In genomic region chr5:85706084-85706483, GRCm38 (mm10) we compare ENCODE assay signal across 24 mouse cellular contexts.
DNase-seq lines count a peak whose midpoint lies in the region; ATAC-seq and TF ChIP-seq lines count a peak whose summit lies in the region.
"Had no signal": no experiment of that assay in that cellular context is flagged by ENCODE, and none has a peak within 500 bp of the region (broad histone marks: within the 10 kb centered on the region; RNA-seq: fewer than 3 reads in every experiment).

No protein-coding gene starts in this region.

- 0 out of 2 replicates have a peak overlapping the region, but pooled peaks have one; percentile 39 for H3K27ac ChIP-seq in forebrain, embryonic 11.5 days (ENCODE audit: low read depth, low read length)
- no peak overlapping the region for H3K27ac ChIP-seq in forebrain, postnatal 0 days (ENCODE audit: low read depth, low read length)
- no peak overlapping the region for H3K27ac ChIP-seq in left cerebral cortex, adult 2 months
- no peak overlapping the region for H3K27ac ChIP-seq in kidney, adult 2 months (ENCODE audit: insufficient read depth, low read depth, low read length)
- H3K27ac ChIP-seq: heart, embryonic 13.5 days; kidney, postnatal 0 days; limb, embryonic 13.5 days; liver, embryonic 14.5 days; neural tube, embryonic 15.5 days had no signal

- no peak overlapping the region for H3K4me3 ChIP-seq in forebrain, embryonic 11.5 days (ENCODE audit: low read depth, low read length)
- no peak overlapping the region for H3K4me3 ChIP-seq in forebrain, postnatal 0 days (ENCODE audit: low read depth, low read length)
- no peak overlapping the region for H3K4me3 ChIP-seq in left cerebral cortex, adult 2 months
- H3K4me3 ChIP-seq in kidney, adult 2 months (ENCODE audit: insufficient read depth, low read depth, low read length) = no peak overlapping the region
- H3K4me3 ChIP-seq: heart, embryonic 13.5 days; limb, embryonic 13.5 days; megakaryocyte, embryonic 14.5 days; myocyte; neural tube, embryonic 15.5 days had no signal

- H3K4me1 ChIP-seq in forebrain, embryonic 11.5 days (replicated peaks; ENCODE audit: control insufficient read depth, insufficient read depth, low read length) = no peaks in the 10 kb centered on the region
- no peaks in the 10 kb centered on the region for H3K4me1 ChIP-seq in forebrain, postnatal 0 days (ENCODE audit: insufficient read depth)
- no peaks in the 10 kb centered on the region for H3K4me1 ChIP-seq in kidney, adult 2 months (ENCODE audit: control insufficient read depth, insufficient read depth, low read length)
- H3K4me1 ChIP-seq: heart, embryonic 13.5 days; megakaryocyte, embryonic 14.5 days; neural tube, embryonic 15.5 days had no signal

- DNase-seq in forebrain, embryonic 11.5 days (ENCODE audit: low spot score) = no peak
- DNase-seq in forebrain, postnatal 0 days = no peak
- DNase-seq in left cerebral cortex, adult 9 months (ENCODE audit: low spot score in 2 of 2) = peak; percentile 7 to 14
- DNase-seq in left cerebral cortex, adult 2 months (ENCODE audit: extremely low spot score in 1 of 2, low spot score in 2 of 2) = no peak
- DNase-seq in R1 (ENCODE audit: low read depth, low spot score) = peak; percentile 28
- peak; percentile 1 for DNase-seq in embryo, embryonic 9.5 days (ENCODE audit: extremely low spot score)
- no peak for DNase-seq in testis, postnatal 10 days (ENCODE audit: low spot score)
- no peak for DNase-seq in kidney, adult 2 months
- DNase-seq: adrenal gland, postnatal 25 days; cerebellum, adult 8-10 months; heart, adult 11 months; heart, postnatal 36 days; spleen, adult 18-20 months had no signal

- no peak overlapping the region for H3K9ac ChIP-seq in forebrain, embryonic 11.5 days (ENCODE audit: low read length)
- no peak overlapping the region for H3K9ac ChIP-seq in forebrain, postnatal 0 days
- H3K9ac ChIP-seq: heart, embryonic 13.5 days; limb, embryonic 13.5 days; liver, embryonic 14.5 days; neural tube, embryonic 15.5 days had no signal

- ATAC-seq in forebrain, embryonic 11.5 days (replicated peaks; ENCODE audit: low FRiP score) = peak; percentile 73
- no peak for ATAC-seq in forebrain, postnatal 0 days
- ATAC-seq: hindbrain, embryonic 16.5 days; intestine, postnatal 0 days; lung, postnatal 0 days had no signal

- H3K27me3 ChIP-seq in forebrain, embryonic 11.5 days (ENCODE audit: control insufficient read depth, insufficient read depth, low read length) = no peaks in the 10 kb centered on the region
- H3K27me3 ChIP-seq in forebrain, postnatal 0 days (ENCODE audit: insufficient read depth, low read length) = no peaks in the 10 kb centered on the region
- no peaks in the 10 kb centered on the region for H3K27me3 ChIP-seq in kidney, adult 2 months (replicated peaks; ENCODE audit: control insufficient read depth, insufficient read depth, low read length)
- H3K27me3 ChIP-seq: CH12.LX; heart, embryonic 13.5 days; limb, embryonic 13.5 days; megakaryocyte, embryonic 14.5 days; neural tube, embryonic 15.5 days had no signal

- intact Hi-C loops in left cerebral cortex, adult 2 months (cut with DNase I) = no loop called here

- 8% methylated on average over 3 of the region's 3 CpGs for WGBS in forebrain, embryonic 11.5 days
- whole genome bisulfite sequencing in forebrain, postnatal 0 days = 9% methylated on average over 3 of the region's 3 CpGs
- WGBS in kidney, adult 2 months = 34% methylated on average over 3 of the region's 3 CpGs

- no peaks in the 10 kb centered on the region for H3K9me3 ChIP-seq in forebrain, embryonic 11.5 days (ENCODE audit: control insufficient read depth, low read length)
- no peaks in the 10 kb centered on the region for H3K9me3 ChIP-seq in forebrain, postnatal 0 days (ENCODE audit: low read length)
- H3K9me3 ChIP-seq: heart, embryonic 13.5 days; limb, embryonic 13.5 days; neural tube, embryonic 15.5 days had no signal

- TF ChIP-seq POLR2A in kidney, adult 2 months (IDR thresholded peaks at IDR 0.05; ENCODE audit: low read depth, low read length) = no peak

- H3K36me3 ChIP-seq in forebrain, embryonic 11.5 days (ENCODE audit: control insufficient read depth, insufficient read depth, low read length) = no peaks in the 10 kb centered on the region
- no peaks in the 10 kb centered on the region for H3K36me3 ChIP-seq in forebrain, postnatal 0 days (ENCODE audit: insufficient read depth)
- no peaks in the 10 kb centered on the region for H3K36me3 ChIP-seq in kidney, adult 2 months (ENCODE audit: control insufficient read depth, insufficient read depth, low read length)
- H3K36me3 ChIP-seq: heart, embryonic 13.5 days; limb, embryonic 13.5 days; neural tube, embryonic 15.5 days had no signal

- TF ChIP-seq CTCF in forebrain, postnatal 0 days (IDR thresholded peaks at IDR 0.05; ENCODE audit: low read depth) = no peak
- TF ChIP-seq CTCF in left cerebral cortex, adult 2 months (IDR thresholded peaks at IDR 0.05) = no peak
- no peak for TF ChIP-seq CTCF in kidney, adult 2 months (conservative IDR thresholded peaks at IDR 0.05; ENCODE audit: insufficient read depth, insufficient read length, low read depth, low read length)

- no peak overlapping the region for H3K4me2 ChIP-seq in forebrain, embryonic 11.5 days (ENCODE audit: low read depth, low read length, severe bottlenecking)
- no peak overlapping the region for H3K4me2 ChIP-seq in forebrain, postnatal 0 days (ENCODE audit: low read depth)
- H3K4me2 ChIP-seq: heart, embryonic 13.5 days; limb, embryonic 13.5 days; neural tube, embryonic 15.5 days had no signal

Comparison
In these comparisons a context has a peak if more than half of its experiments do, and no peak if none do; other contexts are left out.
1. DNase-seq: peak in left cerebral cortex, adult 9 months (2 of 2), R1 (single experiment) and embryo, embryonic 9.5 days (single experiment); none in forebrain, embryonic 11.5 days (single experiment), forebrain, postnatal 0 days (single experiment), left cerebral cortex, adult 2 months (0 of 2), testis, postnatal 10 days (single experiment) and kidney, adult 2 months (single experiment).